Mouse (Mus musculus) MEL (cell line): ENCODE data around the gene Nsun2. TPM values are rescaled to one million over a fixed set of nuclear protein-coding genes. Genes with fewer than 3 reads are reported as not detected.
A peak's percentile ranks its signal among the peaks of the same experiment; 100 is the strongest.
"Not testable (repeated sequence)": the region's sequence is repeated elsewhere in the genome, so short reads cannot be mapped to it uniquely, and the experiment has no call there.

Experiments
- DNase-seq: peaks from one replicate; pipeline ENCODE4 v3.0.0; 2011; ENCODE audit warnings: low read depth, low spot score
- H3K27ac ChIP-seq: 2 replicates; pipeline ENCODE4 v1.5.1; 2012; ENCODE audit warnings: low read depth, mild to moderate bottlenecking, control low read depth, low read length, moderate library complexity; ENCODE audit not compliant: control insufficient read depth
- H3K27me3 ChIP-seq, 2 experiments: fragments of 150-350 bp in 1 of 2; sonication (generic) in 1 of 2; 2 replicates each; pipeline ENCODE4 v1.6.1; 2012; ENCODE audit warnings: low read length in 2 of 2, mild to moderate bottlenecking in 2 of 2, improper control_type of control experiment in 1 of 2, moderate library complexity in 1 of 2; ENCODE audit not compliant: insufficient read depth in 2 of 2, control insufficient read depth in 1 of 2
- H3K36me3 ChIP-seq, 2 experiments: 2 replicates each; pipeline ENCODE4 v1.6.1; 2012 to 2014; ENCODE audit warnings: low read length in 2 of 2, improper control_type of control experiment in 1 of 2, inconsistent platforms in 1 of 2, mild to moderate bottlenecking in 1 of 2; ENCODE audit not compliant: insufficient read depth in 2 of 2, control insufficient read depth in 1 of 2
- H3K4me1 ChIP-seq, 2 experiments: fragments of 150-350 bp in 1 of 2; sonication (generic) in 1 of 2; 2 replicates each; pipeline ENCODE4 v1.6.1; 2012; ENCODE audit warnings: low read length in 2 of 2, improper control_type of control experiment in 1 of 2, mild to moderate bottlenecking in 1 of 2; ENCODE audit not compliant: insufficient read depth in 2 of 2, control insufficient read depth in 1 of 2
- H3K4me3 ChIP-seq, 2 experiments: fragments of 150-350 bp in 1 of 2; sonication (generic) in 1 of 2; 2 replicates each; pipeline ENCODE4 v1.5.1; 2012; ENCODE audit warnings: low read depth in 2 of 2, low read length in 2 of 2, mild to moderate bottlenecking in 2 of 2, moderate library complexity in 2 of 2, control low read depth in 1 of 2, improper control_type of control experiment in 1 of 2; ENCODE audit not compliant: control insufficient read depth in 1 of 2, insufficient read depth in 1 of 2
- H3K79me2 ChIP-seq: 2 replicates; pipeline ENCODE4 v1.6.1; 2012; ENCODE audit warnings: mild to moderate bottlenecking, low read length, moderate library complexity; ENCODE audit not compliant: control insufficient read depth, poor library complexity, insufficient read depth
- H3K9ac ChIP-seq: 2 replicates; pipeline ENCODE4 v1.6.1; 2012; ENCODE audit warnings: low read depth, mild to moderate bottlenecking, control low read depth, low read length, moderate library complexity; ENCODE audit not compliant: control insufficient read depth, poor library complexity, severe bottlenecking
- H3K9me3 ChIP-seq: fragments of 150-350 bp; sonication (generic); replicated peaks from 2 replicates; pipeline ENCODE4 v1.6.1; 2012; ENCODE audit warnings: mild to moderate bottlenecking, low read length, improper control_type of control experiment, moderate library complexity; ENCODE audit not compliant: insufficient read depth
- CHD2 ChIP-seq: IDR thresholded peaks from 2 replicates; pipeline ENCODE4 v1.6.1; 2011; ENCODE audit warnings: low read length, improper control_type of control experiment
- CTCF ChIP-seq, 3 experiments: IDR thresholded peaks in 2 of 3; conservative IDR thresholded peaks in 1 of 3; 2 replicates each; pipeline ENCODE4 v1.5.1; 2011 to 2012; ENCODE audit warnings: low read length in 3 of 3, low read depth in 2 of 3, mild to moderate bottlenecking in 2 of 3, improper control_type of control experiment in 1 of 3, inconsistent platforms in 1 of 3, mixed read lengths in 1 of 3, moderate library complexity in 1 of 3; ENCODE audit not compliant: control insufficient read depth in 1 of 3, insufficient read depth in 1 of 3, poor library complexity in 1 of 3, severe bottlenecking in 1 of 3
- E2F4 ChIP-seq: IDR thresholded peaks from 2 replicates; pipeline ENCODE4 v1.6.1; 2011; ENCODE audit warnings: low read depth, low read length, improper control_type of control experiment, borderline replicate concordance
- ELF1 ChIP-seq: IDR thresholded peaks from 2 replicates; pipeline ENCODE4 v1.6.1; 2014; ENCODE audit warnings: low read depth, mild to moderate bottlenecking, inconsistent platforms, low read length, improper control_type of control experiment, moderate library complexity
- GATA1 ChIP-seq: IDR thresholded peaks from 2 replicates; pipeline ENCODE4 v1.6.1; 2011; ENCODE audit warnings: low read depth, low read length, improper control_type of control experiment
- JUND ChIP-seq: IDR thresholded peaks from 2 replicates; pipeline ENCODE4 v1.6.1; 2011; ENCODE audit warnings: low read depth, mild to moderate bottlenecking, improper control_type of control experiment, low read length
- KAT2A ChIP-seq: conservative IDR thresholded peaks from 2 replicates; pipeline ENCODE4 v1.6.1; 2012; ENCODE audit warnings: low read depth, low read length, improper control_type of control experiment, inconsistent platforms
- MAFK ChIP-seq: IDR thresholded peaks from 2 replicates; pipeline ENCODE4 v1.6.1; 2011; ENCODE audit warnings: low read depth, mild to moderate bottlenecking, low read length, improper control_type of control experiment, borderline replicate concordance
- MAZ ChIP-seq: IDR thresholded peaks from 2 replicates; pipeline ENCODE4 v1.6.1; 2012; ENCODE audit warnings: low read depth, mild to moderate bottlenecking, inconsistent platforms, low read length, improper control_type of control experiment
- MXI1 ChIP-seq: IDR thresholded peaks from 2 replicates; pipeline ENCODE4 v1.6.1; 2011; ENCODE audit warnings: mild to moderate bottlenecking, low read depth, low read length, improper control_type of control experiment
- MYB ChIP-seq: IDR thresholded peaks from 2 replicates; pipeline ENCODE4 v1.6.1; 2011; ENCODE audit warnings: mild to moderate bottlenecking, low read depth, low read length, improper control_type of control experiment
- MYC ChIP-seq: IDR thresholded peaks from 2 replicates; pipeline ENCODE4 v1.6.1; 2011; ENCODE audit warnings: low read depth, mild to moderate bottlenecking, low read length, improper control_type of control experiment, moderate library complexity
- NELFE ChIP-seq: IDR thresholded peaks from 2 replicates; pipeline ENCODE4 v1.6.1; 2011; ENCODE audit warnings: low read depth, low read length, improper control_type of control experiment
- POLR2A ChIP-seq, 2 experiments: IDR thresholded peaks; 2 replicates each; pipeline ENCODE4 v1.6.1; 2011 to 2012; ENCODE audit warnings: low read length in 2 of 2, mild to moderate bottlenecking in 2 of 2, control low read depth in 1 of 2, improper control_type of control experiment in 1 of 2, low read depth in 1 of 2, moderate library complexity in 1 of 2; ENCODE audit not compliant: control insufficient read depth in 1 of 2, insufficient read depth in 1 of 2, poor library complexity in 1 of 2
- RAD21 ChIP-seq: IDR thresholded peaks from 2 replicates; pipeline ENCODE4 v1.6.1; 2011; ENCODE audit warnings: mild to moderate bottlenecking, low read depth, low read length, improper control_type of control experiment
- SIN3A ChIP-seq: IDR thresholded peaks from 2 replicates; pipeline ENCODE4 v1.6.1; 2012; ENCODE audit warnings: low read length, improper control_type of control experiment, inconsistent platforms
- SMC3 ChIP-seq: IDR thresholded peaks from 2 replicates; pipeline ENCODE4 v1.6.1; 2011; ENCODE audit warnings: low read depth, low read length, improper control_type of control experiment
- TBP ChIP-seq: IDR thresholded peaks from 2 replicates; pipeline ENCODE4 v1.8.0; 2011; ENCODE audit warnings: low read depth, low read length, improper control_type of control experiment
- TCF12 ChIP-seq: IDR thresholded peaks from 2 replicates; pipeline ENCODE4 v1.6.1; 2014; ENCODE audit warnings: low read depth, mild to moderate bottlenecking, inconsistent platforms, low read length, improper control_type of control experiment, moderate library complexity
- UBTF ChIP-seq: IDR thresholded peaks from 2 replicates; pipeline ENCODE4 v1.6.1; 2012; ENCODE audit warnings: low read depth, mild to moderate bottlenecking, inconsistent platforms, low read length, improper control_type of control experiment, moderate library complexity, borderline replicate concordance; ENCODE audit not compliant: insufficient read depth
- USF1 ChIP-seq: IDR thresholded peaks from 2 replicates; pipeline ENCODE4 v1.6.1; 2014; ENCODE audit warnings: low read depth, mild to moderate bottlenecking, inconsistent platforms, low read length, improper control_type of control experiment, moderate library complexity
- ZC3H11A ChIP-seq: IDR thresholded peaks from 2 replicates; pipeline ENCODE4 v1.6.1; 2012; ENCODE audit warnings: low read depth, mild to moderate bottlenecking, inconsistent platforms, low read length, improper control_type of control experiment
- ZMIZ1 ChIP-seq: IDR thresholded peaks from 2 replicates; pipeline ENCODE4 v1.6.1; 2012; ENCODE audit warnings: low read depth, mild to moderate bottlenecking, inconsistent platforms, low read length, improper control_type of control experiment, moderate library complexity
- ZNF384 ChIP-seq: IDR thresholded peaks from 2 replicates; pipeline ENCODE4 v1.6.1; 2012; ENCODE audit warnings: low read depth, mild to moderate bottlenecking, inconsistent platforms, low read length, improper control_type of control experiment
- polyA plus RNA-seq, 2 experiments: library from polyadenylated mRNA; stranded (reverse) in 1 of 2; unstranded in 1 of 2; fragments of >175 nt in 1 of 2; fragments of >200 nt in 1 of 2; gene quantifications; 2 replicates each; pipeline versions ENCODE4 v1.2.1 to v1.2.4; 2012; ENCODE audit warnings: low replicate concordance in 2 of 2, low read depth in 1 of 2; ENCODE audit not compliant: insufficient read length in 2 of 2, insufficient read depth in 1 of 2, missing spikeins in 1 of 2
- total RNA-seq: library from RNA; depleted of rRNA; stranded (reverse); fragments of 300-350 nt; gene quantifications from 2 replicates; pipeline ENCODE4 v1.2.3, GENCODE M21; 2012

Gene Nsun2
- total and polyA plus RNA-seq, 3 experiments = 277 to 303 (median 302) TPM

- TF ChIP-seq MXI1 (no peak), POLR2A (IDR thresholded peaks at IDR 0.05; ENCODE audit: control insufficient read depth in 1 of 2, insufficient read depth in 1 of 2, low read depth in 1 of 2, low read length in 2 of 2, poor library complexity in 1 of 2) (no peak), JUND (no peak), MAFK (no peak), GATA1 (peak; percentile 81), MYB (0 out of 2 replicates have a peak, but pooled peaks have one; percentile 43), TCF12 (peak; percentile 83), MYC (no peak), ZC3H11A (no peak), CHD2 (no peak), SIN3A (peak; percentile 33; the same call in 1 of the 2 replicates), TBP (no peak), UBTF (no peak), SMC3 (no peak), MAZ (no peak)
- TF ChIP-seq, all 39 proteins: peak for 10
Measured at GRCm38 (mm10) chr13:69633988-69634387, 100.4 kb downstream of the Nsun2 start (continued).

- H3K27me3 ChIP-seq, H3K27ac ChIP-seq, H3K4me3 ChIP-seq, DNase-seq, H3K79me2 ChIP-seq, H3K9me3 ChIP-seq, H3K9ac ChIP-seq: not testable (repeated sequence)
- peaks cover 0 to 17% of the 10 kb centered on the region in 2 experiments for H3K4me1 ChIP-seq
- peaks cover 12 to 20% of the 10 kb centered on the region in 2 experiments for H3K36me3 ChIP-seq
- TF ChIP-seq CTCF (IDR thresholded peaks at IDR 0.05 in 2 of 3, conservative IDR thresholded peaks at IDR 0.05 in 1 of 3; ENCODE audit: control insufficient read depth in 1 of 3, insufficient read depth in 1 of 3, low read depth in 2 of 3, low read length in 3 of 3, poor library complexity in 1 of 3, severe bottlenecking in 1 of 3) = peak in 2 of 3 experiments; percentile 15 to 34; a peak in 2 of 6 replicates
Measured at GRCm38 (mm10) chr13:69635836-69636235, 102.3 kb downstream of the Nsun2 start.

- Histone ChIP-seq H3K27ac (no peak overlapping the region), H3K9ac (no peak overlapping the region), H3K36me3 (peaks cover 8 to 20% of the 10 kb centered on the region in 2 experiments), H3K4me1 (peaks cover 0 to 17% of the 10 kb centered on the region in 2 experiments), H3K4me3 (no peak overlapping the region), H3K79me2 (peaks cover 3% of the 10 kb centered on the region; the same call in 1 of the 2 replicates), H3K27me3 (no peaks in the 10 kb centered on the region), H3K9me3 (no peaks in the 10 kb centered on the region)
- no peak for DNase-seq
- TF ChIP-seq CHD2 (no peak), E2F4 (no peak), USF1 (no peak), NELFE (no peak), MYC (no peak), ZMIZ1 (no peak), ELF1 (no peak), ZNF384 (no peak), KAT2A (no peak), MAFK (no peak), RAD21 (no peak), CTCF (IDR thresholded peaks at IDR 0.05 in 2 of 3, conservative IDR thresholded peaks at IDR 0.05 in 1 of 3; ENCODE audit: control insufficient read depth in 1 of 3, insufficient read depth in 1 of 3, low read depth in 2 of 3, low read length in 3 of 3, poor library complexity in 1 of 3, severe bottlenecking in 1 of 3) (no peak), MXI1 (no peak), ZC3H11A (no peak)
Measured at GRCm38 (mm10) chr13:69636375-69636774, 102.8 kb downstream of the Nsun2 start.
